Mouse (Mus musculus) E14TG2a.4 (cell line): ENCODE results near the gene Eral1.

Source experiments
- CTCF ChIP-seq: conservative IDR thresholded peaks from 2 replicates; pipeline ENCODE4 v1.5.1; 2014; ENCODE audit warnings: low read length
- POU5F1 ChIP-seq: IDR thresholded peaks from 2 replicates; pipeline ENCODE4 v1.6.1; 2014; ENCODE audit warnings: low read length, borderline replicate concordance

DNA sequence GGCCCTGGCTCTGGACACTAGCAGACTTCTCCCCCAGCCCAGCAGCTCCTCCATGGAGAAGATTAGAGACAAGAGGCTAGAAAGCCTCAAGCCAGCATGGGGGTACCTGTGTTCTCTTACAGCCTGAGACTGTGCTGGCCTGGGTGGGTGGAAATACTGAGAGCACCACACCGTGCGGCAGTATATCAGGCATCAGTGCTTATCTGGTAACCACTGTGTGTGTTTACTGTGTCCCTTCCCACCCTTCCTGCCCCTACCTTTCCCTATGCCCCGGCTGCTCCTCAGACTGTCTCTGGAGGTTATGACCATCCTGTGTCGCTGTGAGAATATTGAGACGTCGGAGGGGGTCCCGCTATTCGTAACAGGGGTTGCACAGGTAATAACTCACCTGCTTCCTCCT, 27.1 kb downstream of the Eral1 start:
- TF ChIP-seq CTCF: no peak
- TF ChIP-seq POU5F1: no peak
